Mouse (Mus musculus): ENCODE results near the gene Naa40. TPM values are rescaled to one million over a fixed set of nuclear protein-coding genes. Genes with fewer than 3 reads are reported as not detected.

The Naa40 gene
- polyA plus RNA-seq, 1 experiment from 2014 or later, result 64.1 TPM

DNA sequence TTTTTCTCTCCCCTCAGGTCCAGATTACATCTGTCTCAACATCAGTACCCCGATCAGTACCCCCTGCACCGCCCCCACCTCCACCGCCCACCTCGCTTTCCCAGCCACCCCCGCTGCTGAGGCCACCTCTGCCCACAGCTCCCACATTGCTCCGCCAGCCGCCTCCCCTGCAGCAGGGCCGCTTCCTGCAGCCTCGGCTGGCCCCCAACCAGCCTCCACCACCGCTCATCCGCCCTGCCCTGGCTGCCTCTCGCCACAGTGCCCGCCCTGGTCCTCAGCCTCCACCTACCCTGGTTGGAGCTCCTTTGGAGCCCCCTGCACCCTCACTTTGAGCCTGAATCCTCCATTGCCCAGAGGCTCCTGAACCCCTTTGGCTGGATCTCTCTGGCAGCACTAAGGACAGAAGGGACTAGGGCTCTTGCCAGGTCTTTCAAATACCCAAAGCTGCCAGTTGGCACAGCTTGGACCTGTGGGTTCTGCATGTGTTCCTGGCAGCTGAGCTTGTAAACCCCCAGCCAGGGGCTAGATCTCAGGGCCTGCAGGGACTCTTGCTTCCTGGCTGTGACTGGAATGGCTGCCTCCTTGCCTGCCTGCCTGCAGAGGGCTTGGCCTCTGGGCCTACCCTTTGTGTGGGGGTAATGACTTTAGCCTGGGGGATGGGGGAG lies 33.5 kb upstream of the Naa40 start:
- Histone ChIP-seq H3K9me3 (replicated peaks) (no peaks in the 10 kb centered on the region), H3K27ac (ENCODE audit: poor library complexity, severe bottlenecking) (peak overlapping the region; percentile 22; the same call in 1 of the 2 replicates), H3K4me3 (no peak overlapping the region), H3K9ac (peak overlapping the region; percentile 33; the same call in 1 of the 2 replicates), H3K4me2 (no peak overlapping the region), H3K4me1 (replicated peaks) (peaks cover 49% of the 10 kb centered on the region), H3K27me3 (replicated peaks) (no peaks in the 10 kb centered on the region), H3K36me3 (peaks cover 84% of the 10 kb centered on the region)
- ATAC-seq (ENCODE audit: insufficient number of reproducible peaks, low FRiP score), result no peak
- 88% methylated on average over 12 of the region's 13 CpGs for WGBS

DNA sequence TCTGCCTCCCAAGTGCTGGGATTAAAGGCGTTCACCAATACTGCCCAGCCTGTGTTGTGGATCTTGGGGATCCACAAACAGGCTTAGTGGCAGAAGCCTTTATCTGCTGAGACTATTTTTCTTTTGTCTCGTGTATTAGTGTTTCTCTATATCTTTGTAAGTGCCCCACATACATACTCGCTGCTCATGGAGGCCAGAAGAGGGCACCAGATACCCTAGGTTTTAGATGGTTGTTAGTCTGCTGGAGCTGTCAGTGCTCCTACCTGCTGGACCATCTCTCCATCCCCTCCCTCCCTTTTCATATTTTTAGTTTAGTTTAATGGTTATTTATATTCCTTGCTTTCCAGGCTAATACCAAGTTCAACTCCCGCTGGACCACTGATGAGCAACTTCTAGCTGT lies 32.5 kb upstream of the Naa40 start:
- no peaks in the 10 kb centered on the region for H3K9me3 ChIP-seq (replicated peaks)
- no peak overlapping the region for H3K4me2 ChIP-seq
- no peaks in the 10 kb centered on the region for H3K27me3 ChIP-seq (replicated peaks)
- no peak overlapping the region for H3K27ac ChIP-seq (ENCODE audit: poor library complexity, severe bottlenecking)
- no peak overlapping the region for H3K4me3 ChIP-seq
- 87% methylated on average over 4 of the region's 4 CpGs for WGBS
- ATAC-seq (ENCODE audit: insufficient number of reproducible peaks, low FRiP score), result no peak
- H3K36me3 ChIP-seq, result peaks cover 76% of the 10 kb centered on the region
- H3K9ac ChIP-seq, result no peak overlapping the region
- peaks cover 44% of the 10 kb centered on the region for H3K4me1 ChIP-seq (replicated peaks)

DNA sequence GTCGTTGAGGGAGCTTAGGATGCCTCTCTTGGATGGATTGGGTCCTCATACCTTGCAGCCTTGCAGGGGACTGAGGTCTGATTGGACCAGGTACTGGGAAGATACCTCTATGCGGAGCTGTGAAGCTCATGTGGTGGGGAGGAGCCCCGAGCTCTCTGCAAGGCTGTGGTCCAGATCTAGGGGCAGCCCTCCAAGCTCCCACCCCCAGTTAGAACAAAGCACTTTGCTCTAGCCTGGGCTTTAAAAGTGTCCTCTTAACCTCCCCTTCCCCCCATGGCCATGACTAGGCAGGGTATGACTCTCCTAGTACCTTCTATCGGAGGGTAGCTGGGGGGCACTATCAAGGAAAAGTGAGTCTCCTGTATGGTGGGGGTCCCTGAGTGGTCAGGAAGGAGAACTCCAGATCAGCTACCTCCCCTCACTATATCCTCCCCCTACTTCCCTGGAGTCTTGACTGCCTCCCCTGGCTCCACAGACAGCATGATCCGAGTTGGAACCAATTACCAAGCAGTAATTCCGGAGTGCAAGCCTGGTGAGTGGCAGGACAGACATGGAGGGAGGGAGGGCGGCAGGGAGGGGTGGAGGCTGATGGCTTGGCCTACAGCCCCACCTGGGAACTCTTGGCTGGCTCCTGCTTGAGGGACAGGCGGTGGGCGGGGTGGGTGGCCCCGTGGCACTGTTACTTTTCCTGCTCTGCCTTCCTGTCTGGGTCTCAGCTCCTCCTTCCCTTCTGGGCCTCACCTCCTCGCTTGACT lies 28.5 kb upstream of the Naa40 start:
- Histone ChIP-seq H3K27ac (ENCODE audit: poor library complexity, severe bottlenecking) (peak overlapping the region; percentile 41; the same call in 1 of the 2 replicates), H3K27me3 (replicated peaks) (no peaks in the 10 kb centered on the region), H3K4me2 (peak overlapping the region; percentile 95), H3K4me1 (replicated peaks) (peaks cover 55% of the 10 kb centered on the region), H3K4me3 (peak overlapping the region; percentile 85), H3K9ac (peak overlapping the region; percentile 93), H3K36me3 (peaks cover 42% of the 10 kb centered on the region), H3K9me3 (replicated peaks) (no peaks in the 10 kb centered on the region)
- WGBS, result 11% methylated on average over 11 of the region's 11 CpGs
- ATAC-seq (ENCODE audit: insufficient number of reproducible peaks, low FRiP score), result no peak

DNA sequence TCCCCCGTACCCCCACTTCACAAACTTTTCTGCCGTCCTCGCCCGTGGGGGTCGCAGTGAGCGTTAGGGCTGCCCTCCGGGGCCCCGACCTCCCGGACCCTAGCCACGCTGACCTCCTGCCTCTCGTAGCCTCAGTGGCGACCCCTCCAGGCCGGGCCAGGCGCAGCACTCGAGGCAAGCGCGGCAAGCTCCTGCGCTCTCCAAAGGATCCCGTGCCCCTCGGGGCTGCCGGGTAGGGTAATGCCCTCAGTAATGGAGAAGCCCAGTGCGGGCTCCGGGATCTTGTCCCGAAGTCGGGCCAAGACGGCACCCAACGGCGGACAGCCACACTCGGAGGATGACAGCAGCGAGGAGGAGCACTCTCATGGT lies 27.7 kb upstream of the Naa40 start:
- peak overlapping the region; percentile 95 for H3K4me2 ChIP-seq
- WGBS, result under 1% methylated on average over 30 of the region's 30 CpGs
- no peaks in the 10 kb centered on the region for H3K9me3 ChIP-seq (replicated peaks)
- H3K27ac ChIP-seq (ENCODE audit: poor library complexity, severe bottlenecking), result peak overlapping the region; percentile 94
- H3K4me3 ChIP-seq, result peak overlapping the region; percentile 85
- H3K36me3 ChIP-seq, result peaks cover 35% of the 10 kb centered on the region
- peak; percentile 26; the same call in 1 of the 2 replicates for ATAC-seq (ENCODE audit: insufficient number of reproducible peaks, low FRiP score)
- H3K4me1 ChIP-seq (replicated peaks), result peaks cover 54% of the 10 kb centered on the region
- no peaks in the 10 kb centered on the region for H3K27me3 ChIP-seq (replicated peaks)
- H3K9ac ChIP-seq, result peak overlapping the region; percentile 93

DNA sequence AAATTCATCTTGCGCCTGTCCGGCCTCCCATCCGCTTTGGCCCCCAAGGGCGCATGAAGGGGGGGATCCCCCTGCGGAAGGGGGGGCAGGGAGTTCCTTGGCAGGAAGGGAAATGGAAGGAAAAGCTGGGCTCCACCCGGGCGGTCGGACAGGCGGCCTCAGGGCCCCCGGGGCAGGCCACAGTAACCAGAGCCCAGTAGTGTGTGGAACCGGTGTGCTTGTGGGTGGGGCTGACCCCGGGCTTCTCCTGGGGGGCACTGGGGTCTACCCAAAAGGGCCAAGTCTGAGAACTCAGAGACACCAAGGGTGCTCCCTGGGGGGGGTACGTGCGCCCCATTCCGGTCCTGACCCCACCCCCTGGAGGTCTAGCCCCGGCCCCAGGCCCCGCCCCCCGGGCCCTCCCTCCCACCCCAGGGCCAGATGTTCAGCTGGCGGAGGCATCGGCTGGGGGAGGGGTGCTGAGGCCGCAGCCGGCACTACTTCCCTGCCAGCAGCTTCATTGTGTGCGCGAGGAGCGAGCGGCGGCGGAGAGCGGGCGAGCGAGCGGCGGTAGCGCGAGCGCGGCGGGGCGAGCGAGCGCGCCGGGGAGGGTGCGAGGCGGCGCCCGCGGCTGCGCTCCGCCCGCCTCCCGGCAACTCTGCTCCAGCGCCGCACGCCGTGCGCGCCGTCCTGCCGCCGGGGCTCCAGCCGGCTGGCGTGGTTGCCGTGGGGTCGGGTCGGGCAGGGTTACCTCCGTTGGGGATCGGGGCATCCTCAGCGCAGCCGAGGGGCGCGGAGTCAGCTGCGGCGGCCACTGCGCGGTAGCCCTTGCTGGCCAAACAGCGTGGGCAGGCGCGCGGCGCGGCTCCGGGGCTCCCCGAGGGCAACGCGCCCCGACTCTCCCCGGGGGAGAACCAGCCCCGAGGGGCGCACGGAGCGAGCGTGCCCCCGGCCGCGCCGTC lies 27.1 kb upstream of the Naa40 start:
- no peaks in the 10 kb centered on the region for H3K27me3 ChIP-seq (replicated peaks)
- H3K4me3 ChIP-seq, result peak overlapping the region; percentile 85
- H3K4me2 ChIP-seq, result peak overlapping the region; percentile 95
- peaks cover 28% of the 10 kb centered on the region for H3K36me3 ChIP-seq
- H3K27ac ChIP-seq (ENCODE audit: poor library complexity, severe bottlenecking), result peak overlapping the region; percentile 94
- ATAC-seq (ENCODE audit: insufficient number of reproducible peaks, low FRiP score), result peak; percentile 60
- H3K9me3 ChIP-seq (replicated peaks), result no peaks in the 10 kb centered on the region
- H3K4me1 ChIP-seq (replicated peaks), result peaks cover 54% of the 10 kb centered on the region
- WGBS, result under 1% methylated on average over 82 of the region's 97 CpGs
- H3K9ac ChIP-seq, result peak overlapping the region; percentile 93

DNA sequence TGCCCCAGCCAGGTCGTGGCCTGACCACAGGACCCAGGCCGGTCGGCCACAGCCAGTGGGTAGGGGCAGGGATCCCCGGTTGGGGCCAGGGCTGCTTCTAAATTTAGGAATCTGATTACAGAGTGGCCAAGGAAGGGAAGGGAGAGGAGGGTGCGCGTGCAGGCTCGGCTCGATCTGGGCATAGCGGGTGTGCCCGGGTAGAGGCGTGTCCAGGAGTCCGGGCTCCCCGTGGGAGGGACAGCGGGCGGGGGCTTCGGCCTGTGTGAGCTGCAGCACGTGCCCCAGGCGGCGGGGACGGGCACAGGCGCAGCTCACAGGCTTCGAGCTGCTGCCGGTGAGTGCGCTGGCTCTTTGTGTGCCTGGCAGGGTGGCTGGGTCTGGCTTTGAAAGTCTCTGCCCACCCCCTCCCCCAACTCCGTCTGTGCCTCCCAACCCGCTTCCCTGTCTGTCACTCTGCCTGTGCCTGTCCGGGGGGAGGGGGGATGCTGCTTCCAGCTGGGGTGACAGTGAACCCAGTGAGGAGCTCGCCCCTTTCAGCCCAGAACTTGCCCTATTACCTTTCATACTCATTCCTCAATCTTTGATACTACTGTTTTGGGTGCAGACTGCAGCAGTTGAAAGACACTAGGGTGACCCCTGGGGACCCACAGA lies 26.2 kb upstream of the Naa40 start, which contains the start of gene Rcor2:
Rcor2 (plus strand) TSS at position 235 of the 651 bp plus-strand sequence.
- Histone ChIP-seq H3K27ac (ENCODE audit: poor library complexity, severe bottlenecking) (peak within 1 kb of the TSS; percentile 94), H3K27me3 (replicated peaks) (no peaks in the 10 kb centered on the region), H3K4me2 (peak within 1 kb of the TSS; percentile 95), H3K9me3 (replicated peaks) (peaks cover 3% of the 10 kb centered on the region; the same call in 1 of the 2 replicates), H3K9ac (peak within 1 kb of the TSS; percentile 93), H3K4me1 (replicated peaks) (peaks cover 54% of the 10 kb centered on the region), H3K36me3 (peaks cover 20% of the 10 kb centered on the region), H3K4me3 (peak within 1 kb of the TSS; percentile 85)
- under 1% methylated on average over 18 of the region's 28 CpGs for WGBS
- ATAC-seq (ENCODE audit: insufficient number of reproducible peaks, low FRiP score), result peak; percentile 53

DNA sequence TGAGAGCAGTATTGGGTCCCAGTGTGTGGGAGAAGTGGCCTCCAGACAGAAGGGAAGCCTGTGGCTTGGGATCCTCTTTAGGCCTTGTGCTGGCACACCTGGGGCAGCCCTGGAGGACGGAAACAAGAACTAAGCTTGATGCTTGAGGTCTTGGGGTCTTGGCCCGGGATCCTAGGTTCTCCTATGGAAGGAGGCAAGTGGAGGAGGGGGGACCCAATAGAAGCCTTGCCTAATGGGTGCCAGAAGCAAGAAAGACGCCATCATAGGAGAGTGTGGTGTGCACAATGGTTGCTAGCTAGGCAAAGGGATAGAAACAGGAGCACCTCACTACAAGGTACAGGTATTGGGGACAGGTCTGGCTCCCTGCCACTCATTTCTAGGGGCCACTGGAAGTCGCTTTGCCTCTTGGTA lies 25.4 kb upstream of the Naa40 start:
- Histone ChIP-seq H3K27ac (ENCODE audit: poor library complexity, severe bottlenecking) (peak overlapping the region; percentile 94), H3K4me3 (no peak overlapping the region), H3K27me3 (replicated peaks) (no peaks in the 10 kb centered on the region), H3K4me2 (no peak overlapping the region), H3K36me3 (peaks cover 12% of the 10 kb centered on the region), H3K4me1 (replicated peaks) (peaks cover 54% of the 10 kb centered on the region), H3K9ac (peak overlapping the region; percentile 93; the same call in 1 of the 2 replicates), H3K9me3 (replicated peaks) (peaks cover 5% of the 10 kb centered on the region; the same call in 1 of the 2 replicates)
- 46% methylated on average over 4 of the region's 4 CpGs for WGBS
- no peak for ATAC-seq (ENCODE audit: insufficient number of reproducible peaks, low FRiP score)

DNA sequence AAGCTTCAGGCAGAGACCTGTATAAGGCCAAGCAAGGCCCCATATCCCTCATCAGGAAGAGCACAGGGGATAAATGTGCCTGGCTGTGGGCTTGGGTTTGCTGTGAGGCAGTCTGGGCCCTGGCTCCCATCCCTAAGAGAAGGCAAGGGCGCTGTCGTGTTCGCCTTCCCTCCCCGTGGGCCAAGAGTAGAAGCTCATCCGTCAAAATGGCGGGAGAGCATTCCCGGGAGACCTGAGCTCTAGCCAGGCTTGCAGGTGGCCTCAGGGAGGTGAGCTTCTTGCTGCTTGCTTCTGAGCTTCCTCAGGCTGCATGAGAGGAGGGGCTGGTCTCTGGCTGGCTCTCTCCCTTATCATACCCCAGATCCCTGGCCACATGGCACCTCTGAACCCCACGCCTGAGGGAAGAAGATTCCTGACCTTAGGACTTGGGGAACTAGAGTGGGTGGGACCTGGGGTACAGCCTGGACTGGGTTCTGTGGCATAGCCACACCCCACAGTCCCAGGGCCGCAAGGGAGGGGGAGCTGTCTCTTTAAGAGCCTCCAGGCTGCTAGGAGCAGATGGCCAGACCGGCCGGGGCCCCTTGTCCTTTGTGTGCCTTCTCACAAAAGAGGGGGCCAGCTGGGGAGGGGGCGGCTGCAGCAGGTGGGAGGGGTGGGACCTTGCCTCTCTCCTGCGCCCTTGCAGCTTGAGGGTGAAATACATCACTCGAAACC lies 24.7 kb upstream of the Naa40 start:
- Histone ChIP-seq H3K27ac (ENCODE audit: poor library complexity, severe bottlenecking) (peak overlapping the region; percentile 94), H3K4me3 (no peak overlapping the region), H3K9ac (peak overlapping the region; percentile 93; the same call in 1 of the 2 replicates), H3K4me1 (replicated peaks) (peaks cover 54% of the 10 kb centered on the region), H3K9me3 (replicated peaks) (peaks cover 5% of the 10 kb centered on the region; the same call in 1 of the 2 replicates), H3K4me2 (peak overlapping the region; percentile 33; the same call in 1 of the 2 replicates), H3K36me3 (peaks cover 4% of the 10 kb centered on the region), H3K27me3 (replicated peaks) (no peaks in the 10 kb centered on the region)
- 22% methylated on average over 14 of the region's 14 CpGs for WGBS
- no peak for ATAC-seq (ENCODE audit: insufficient number of reproducible peaks, low FRiP score)

DNA sequence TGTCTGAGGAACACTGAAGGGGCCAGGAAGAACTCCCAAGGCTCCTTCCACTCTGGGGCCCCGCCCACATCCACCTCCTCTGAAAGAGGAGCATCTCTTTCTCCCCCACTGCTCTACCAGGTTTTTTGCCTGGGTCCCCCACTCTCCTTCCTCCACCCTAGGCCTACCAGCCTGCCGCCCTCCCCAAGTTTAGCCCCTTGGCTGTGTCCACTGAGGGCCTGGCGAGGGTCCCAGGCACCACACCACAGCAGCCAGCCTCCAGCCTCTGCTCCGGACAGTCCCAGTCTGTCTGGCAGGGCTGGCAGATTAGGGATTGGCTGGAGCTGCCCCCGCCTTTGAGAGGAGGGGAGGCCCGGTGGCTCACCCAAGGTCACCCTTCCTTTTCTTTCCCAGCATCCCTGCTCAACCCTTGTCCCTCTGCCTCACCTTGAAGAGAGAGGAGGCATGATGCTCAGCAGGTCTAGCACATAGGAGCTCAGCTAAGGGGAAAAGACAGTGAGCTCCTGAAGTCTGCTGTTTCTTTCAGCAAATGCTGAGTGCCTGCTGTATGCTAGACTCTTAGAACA lies 23.9 kb upstream of the Naa40 start:
- Histone ChIP-seq H3K27me3 (replicated peaks) (no peaks in the 10 kb centered on the region), H3K9me3 (replicated peaks) (peaks cover 5% of the 10 kb centered on the region; the same call in 1 of the 2 replicates), H3K9ac (peak overlapping the region; percentile 93), H3K4me3 (no peak overlapping the region), H3K27ac (ENCODE audit: poor library complexity, severe bottlenecking) (peak overlapping the region; percentile 94), H3K36me3 (no peaks in the 10 kb centered on the region), H3K4me1 (replicated peaks) (peaks cover 47% of the 10 kb centered on the region), H3K4me2 (peak overlapping the region; percentile 27)
- no peak for ATAC-seq (ENCODE audit: insufficient number of reproducible peaks, low FRiP score)
- WGBS, result 22% methylated on average over 6 of the region's 6 CpGs

Measured in heart, embryonic 12.5 days (tissue).